In the genomic region with DNA sequence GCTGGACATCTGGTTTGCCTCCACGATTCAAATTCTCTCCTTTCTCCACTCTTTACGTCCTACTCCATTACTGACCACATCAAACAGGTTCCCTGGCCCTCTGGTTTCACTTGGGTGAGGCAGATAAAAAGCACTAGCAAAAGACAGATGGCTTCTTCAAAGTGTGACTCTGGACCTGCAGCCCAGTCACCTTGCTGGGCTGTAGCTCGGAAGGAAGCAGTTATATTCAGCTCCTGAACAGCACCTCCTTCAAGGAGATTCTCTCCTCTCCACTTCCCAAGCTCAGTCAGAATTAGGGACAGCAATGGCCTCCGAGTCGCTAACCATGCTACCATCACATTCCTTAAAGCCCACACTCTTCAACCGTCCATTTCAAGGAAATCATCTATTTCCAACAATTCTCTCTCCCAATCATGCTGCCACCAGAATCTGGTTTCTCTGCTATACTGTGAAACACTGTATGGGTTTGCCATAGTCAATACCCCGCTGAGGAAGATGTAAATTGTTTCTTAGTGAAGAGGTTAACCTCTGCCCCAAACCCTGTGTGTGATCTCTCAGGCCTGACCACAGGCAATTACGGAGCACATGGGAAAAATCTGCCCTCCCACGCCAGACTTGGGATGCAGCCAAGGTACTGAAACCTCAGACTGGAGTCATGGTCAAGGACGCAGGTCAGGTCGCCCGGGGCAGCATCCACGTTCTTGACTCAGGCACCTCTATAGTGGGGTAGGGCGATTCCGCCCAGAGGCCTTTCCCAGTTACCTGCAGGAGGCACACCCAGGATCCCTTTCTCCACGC, we compare ENCODE assay signal across 17 mouse cellular contexts. TPM values are rescaled to one million over a fixed set of nuclear protein-coding genes. Genes with fewer than 3 reads are reported as not detected.
DNase-seq lines count a peak whose midpoint lies in the region; ATAC-seq lines count a peak whose summit lies in the region.
"Had no signal": no experiment of that assay in that cellular context is flagged by ENCODE, and none has a peak within 500 bp of the region (broad histone marks: within the 10 kb centered on the region; RNA-seq: fewer than 3 reads in every experiment).

No protein-coding gene starts in this region.

- H3K4me3 ChIP-seq in kidney, embryonic 15.5 days (replicated peaks) = no peak overlapping the region
- H3K4me3 ChIP-seq: hindbrain, embryonic 13.5 days; limb, embryonic 15.5 days; neural tube, embryonic 12.5 days had no signal

- no peaks in the 10 kb centered on the region for H3K9me3 ChIP-seq in kidney, embryonic 15.5 days (replicated peaks)
- H3K9me3 ChIP-seq: hindbrain, embryonic 13.5 days; limb, embryonic 15.5 days; neural tube, embryonic 12.5 days had no signal

- WGBS in kidney, embryonic 15.5 days = 34% methylated on average over 16 of the region's 16 CpGs

- H3K4me1 ChIP-seq in kidney, embryonic 15.5 days = peaks cover 16% of the 10 kb centered on the region
- H3K4me1 ChIP-seq: hindbrain, embryonic 13.5 days; limb, embryonic 15.5 days; megakaryocyte, embryonic 14.5 days; neural tube, embryonic 12.5 days had no signal

- H3K9ac ChIP-seq in kidney, embryonic 15.5 days = no peak overlapping the region
- H3K9ac ChIP-seq: hindbrain, embryonic 13.5 days; limb, embryonic 15.5 days; neural tube, embryonic 12.5 days had no signal

- H3K27me3 ChIP-seq in kidney, embryonic 15.5 days = no peaks in the 10 kb centered on the region
- H3K27me3 ChIP-seq: hindbrain, embryonic 13.5 days; limb, embryonic 15.5 days; neural tube, embryonic 12.5 days had no signal

- peak; percentile 93 for ATAC-seq in kidney, embryonic 15.5 days (replicated peaks; ENCODE audit: low FRiP score)

- peak overlapping the region; percentile 33 for H3K4me2 ChIP-seq in kidney, embryonic 15.5 days
- H3K4me2 ChIP-seq: hindbrain, embryonic 13.5 days; limb, embryonic 15.5 days; neural tube, embryonic 12.5 days had no signal

- H3K27ac ChIP-seq in kidney, embryonic 15.5 days = peak overlapping the region; percentile 73
- H3K27ac ChIP-seq: hindbrain, embryonic 13.5 days; limb, embryonic 15.5 days; neural tube, embryonic 12.5 days had no signal

- peak; percentile 30 for DNase-seq in cerebellum, postnatal 10 days
- no peak for DNase-seq in cerebellum, postnatal 36 days
- peak; percentile 41 for DNase-seq in ovary, adult 18-20 months (ENCODE audit: low spot score)
- no peak for DNase-seq in ovary, postnatal 10 days (ENCODE audit: low spot score)
- DNase-seq in layer of hippocampus, adult 8-10 months (ENCODE audit: low spot score in 2 of 2) = no peak
- no peak for DNase-seq in thymus, postnatal 10 days (ENCODE audit: low spot score in 2 of 2)
- DNase-seq in cerebellum, adult 18-20 months = no peak
- DNase-seq: cerebellum, adult 11-12 months; layer of hippocampus, adult 9-11 months; thymus, postnatal 14 days had no signal

- H3K36me3 ChIP-seq in kidney, embryonic 15.5 days = no peaks in the 10 kb centered on the region
- H3K36me3 ChIP-seq: hindbrain, embryonic 13.5 days; limb, embryonic 15.5 days; neural tube, embryonic 12.5 days had no signal

RNA-seq across cellular contexts. Expression of gene Trpd52l3, which starts 19.2 kb away (rescaled TPM):
- not detected in 2 replicates for polyA plus RNA-seq in kidney, embryonic 15.5 days (2015; fragmentation: Nextera tagmentation; extraction: Ambion mirVana)
- not detected for total RNA-seq in layer of hippocampus, adult 8-10 months (2022)
- total RNA-seq: granulocyte monocyte progenitor cell, adult 5-6 weeks had no signal
- polyA plus RNA-seq: hindbrain, embryonic 13.5 days; limb, embryonic 15.5 days; neural tube, embryonic 12.5 days; small intestine, adult 2 months had no signal

RNA-seq across cellular contexts. Expression of gene Uhrf2, which starts 45.9 kb away (rescaled TPM):
- 85.3 and 87.5 TPM in 2 replicates for polyA plus RNA-seq in kidney, embryonic 15.5 days (2015; fragmentation: Nextera tagmentation; extraction: Ambion mirVana)
- 10 to 100 TPM; 53.8 to 80.4 (median 61.7) TPM for total RNA-seq in layer of hippocampus, adult 8-10 months (2022)

RNA-seq across cellular contexts. Expression of gene Il33, which starts 59.5 kb away (rescaled TPM):
- 41.7 and 45.2 TPM in 2 replicates for polyA plus RNA-seq in kidney, embryonic 15.5 days (2015; fragmentation: Nextera tagmentation; extraction: Ambion mirVana)
- total RNA-seq in layer of hippocampus, adult 8-10 months (2022) = 100 to 1,000 TPM in 2 of 4 experiments, 10 to 100 TPM in 2; 73.4 to 112 (median 96.0) TPM
- total RNA-seq: granulocyte monocyte progenitor cell, adult 5-6 weeks had no signal

Comparison
In these comparisons a context has a peak if more than half of its experiments do, and no peak if none do; other contexts are left out.
1. DNase-seq: peak in cerebellum, postnatal 10 days (2 of 2) and ovary, adult 18-20 months (single experiment); none in cerebellum, postnatal 36 days (0 of 2), ovary, postnatal 10 days (single experiment), layer of hippocampus, adult 8-10 months (0 of 2), thymus, postnatal 10 days (0 of 2) and cerebellum, adult 18-20 months (0 of 2).